Mouse (Mus musculus): Measurements from ENCODE around the gene Myo7a. TPM values are rescaled to one million over a fixed set of nuclear protein-coding genes. Genes with fewer than 3 reads are reported as not detected.

Gene Myo7a
- total RNA-seq (2023; ENCODE audit: inconsistent age) = 17.8 to 26.0 TPM (median 22.5 TPM) in 4 replicates

GRCm38 (mm10) chr7:98119179-98119960 lies at the start of gene Myo7a:
Gene Myo7a, minus strand, starts transcription at chr7:98119524.

DNA sequence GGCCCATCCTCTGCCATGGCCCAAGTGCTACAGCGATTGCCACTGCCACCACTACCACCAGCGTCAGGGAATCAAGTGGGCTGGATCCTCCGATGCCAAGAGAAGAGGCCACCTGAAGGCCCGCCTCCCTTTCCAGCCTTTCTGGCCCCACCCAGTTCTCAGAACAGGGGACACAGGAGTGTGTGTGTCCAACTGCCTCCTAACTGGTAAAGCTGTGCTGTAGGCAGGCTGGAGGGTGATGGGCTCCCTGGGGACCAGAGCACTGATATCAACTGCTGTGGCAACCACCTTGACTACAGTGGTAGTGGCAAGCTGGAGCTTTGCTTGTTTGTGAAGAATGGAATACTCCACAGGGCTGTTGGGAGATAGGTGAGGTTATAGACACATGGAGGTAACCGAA lies 26.1 kb upstream of the Myo7a start, which contains the start of gene Omp:
Omp (minus strand) TSS at position 101 of the 400 bp plus-strand sequence.

Other genes starting within 250 kb of the Myo7a start
- not detected in 4 replicates for gene Gdpd4, start 199.6 kb downstream of the Myo7a start, total RNA-seq (2023; ENCODE audit: inconsistent age)
- gene Omp, start 26.0 kb upstream of the Myo7a start, total RNA-seq (2023; ENCODE audit: inconsistent age) = 0.39 to 0.87 TPM (median 0.53 TPM) in 4 replicates
- 7.4 to 10.0 TPM (median 8.5 TPM) in 4 replicates for gene Capn5, start 58.8 kb upstream of the Myo7a start, total RNA-seq (2023; ENCODE audit: inconsistent age)
- gene B3gnt6, start 80.0 kb upstream of the Myo7a start, total RNA-seq (2023; ENCODE audit: inconsistent age) = 0.21 TPM in 1 of 4 replicates, not detected in the others
- 4.9 to 7.8 TPM (median 5.7 TPM) in 4 replicates for gene Acer3, start 201.7 kb upstream of the Myo7a start, total RNA-seq (2023; ENCODE audit: inconsistent age)
- 0.22 TPM in 2 of 4 replicates, not detected in the others for gene Tsku, start 241.8 kb upstream of the Myo7a start, total RNA-seq (2023; ENCODE audit: inconsistent age)